Mouse (Mus musculus) heart, postnatal 0 days (tissue): Measurements from ENCODE around the gene Slc13a3. TPM values are rescaled to one million over a fixed set of nuclear protein-coding genes. Genes with fewer than 3 reads are reported as not detected.
A peak's percentile ranks its signal among the peaks of the same experiment; 100 is the strongest.

Source experiments
- ATAC-seq: fragments of 200-750 bp; cut with Nextera tagmentation; 2 replicates; pipeline ENCODE4 v1.8.0; 2017; ENCODE audit warnings: low read depth, moderate number of reproducible peaks, moderate library complexity; ENCODE audit not compliant: insufficient read depth
- DNase-seq: peaks from one replicate; pipeline ENCODE4 v3.0.0-alpha.2; 2016; ENCODE audit warnings: low spot score
- H3K27ac ChIP-seq: fragments of 300-500 bp; sonication (generic); 2 replicates; pipeline ENCODE4 v1.5.1; 2014; ENCODE audit warnings: low read depth, mild to moderate bottlenecking
- H3K27me3 ChIP-seq: fragments of 300-500 bp; sonication (generic); 2 replicates; pipeline ENCODE4 v1.6.1; 2014; ENCODE audit warnings: low read length, mixed read lengths; ENCODE audit not compliant: control insufficient read depth, insufficient read depth
- H3K36me3 ChIP-seq: fragments of 300-500 bp; sonication (generic); replicated peaks from 2 replicates; pipeline ENCODE4 v1.6.1; 2014; ENCODE audit warnings: low read length, mixed read lengths; ENCODE audit not compliant: control insufficient read depth, insufficient read depth
- H3K4me1 ChIP-seq: fragments of 300-500 bp; sonication (generic); 2 replicates; pipeline ENCODE4 v1.6.1; 2014; ENCODE audit warnings: antibody characterized with exemption; ENCODE audit not compliant: control insufficient read depth, insufficient read depth
- H3K4me2 ChIP-seq: fragments of 300-500 bp; sonication (generic); 2 replicates; pipeline ENCODE4 v1.6.1; 2014; ENCODE audit warnings: low read depth, mild to moderate bottlenecking, low read length, moderate library complexity
- H3K4me3 ChIP-seq: fragments of 300-500 bp; sonication (generic); 2 replicates; pipeline ENCODE4 v1.5.1; 2014; ENCODE audit warnings: low read depth, low read length
- H3K9ac ChIP-seq: fragments of 300-500 bp; sonication (generic); replicated peaks from 2 replicates; pipeline ENCODE4 v1.6.1; 2014; ENCODE audit warnings: low read depth, low read length, mixed read lengths
- H3K9me3 ChIP-seq: fragments of 300-500 bp; sonication (generic); replicated peaks from 2 replicates; pipeline ENCODE4 v1.6.1; 2016; ENCODE audit warnings: low read length; ENCODE audit not compliant: control insufficient read depth
- CTCF ChIP-seq: IDR thresholded peaks from 2 replicates; pipeline ENCODE4 v1.5.1; 2016; ENCODE audit warnings: antibody characterized with exemption, control low read depth, low read depth
- EP300 ChIP-seq: IDR thresholded peaks from 2 replicates; pipeline ENCODE4 v1.6.1; 2016; ENCODE audit warnings: antibody characterized with exemption, low read depth
- WGBS: fragments of 180-500 bp; shearing (Covaris S2); extraction: QIAGEN DNeasy Blood & Tissue Kit; methylation state at CpG from one replicate; pipeline ENCODE4 v1.1.7; 2014; 5-methylcytosine and 5-hydroxymethylcytosine counted together
- polyA plus RNA-seq: library from polyadenylated mRNA; unstranded; fragments of >200 nt; fragmentation: Nextera tagmentation; extraction: Ambion mirVana; gene quantifications from 2 replicates; pipeline ENCODE4 v1.2.1, GENCODE M21; 2015
- total RNA-seq: library from RNA; depleted of rRNA; stranded (reverse); fragments of >200 nt; gene quantifications from 2 replicates; pipeline ENCODE4 v1.2.3, GENCODE M21; 2014; ENCODE audit warnings: low replicate concordance; rRNA removed

The Slc13a3 gene
- total and polyA plus RNA-seq, 2 experiments from 2014 or later, result 0.16 TPM; not detected in 1

- TF ChIP-seq CTCF, result no peak
- no peak for TF ChIP-seq EP300
- Histone ChIP-seq H3K9ac (no peak overlapping the region), H3K4me2 (peak overlapping the region; percentile 24), H3K27ac (no peak overlapping the region), H3K4me1 (no peaks in the 10 kb centered on the region), H3K4me3 (no peak overlapping the region), H3K36me3 (no peaks in the 10 kb centered on the region), H3K9me3 (no peaks in the 10 kb centered on the region), H3K27me3 (peaks cover 47% of the 10 kb centered on the region)
- ATAC-seq, result no peak
- DNase-seq, result no peak
- 4% methylated on average over 13 of the region's 13 CpGs for WGBS
Observed at GRCm38 (mm10) chr2:165367868-165368439, 105.1 kb downstream of the Slc13a3 start.

GRCm38 (mm10) chr2:165367047-165367520 is 105.9 kb downstream of the Slc13a3 start:
- TF ChIP-seq CTCF (no peak), EP300 (no peak)
- 7% methylated on average over 5 of the region's 8 CpGs for WGBS
- Histone ChIP-seq H3K9ac (no peak overlapping the region), H3K9me3 (no peaks in the 10 kb centered on the region), H3K27me3 (peaks cover 47% of the 10 kb centered on the region), H3K27ac (no peak overlapping the region), H3K36me3 (no peaks in the 10 kb centered on the region), H3K4me1 (no peaks in the 10 kb centered on the region), H3K4me3 (no peak overlapping the region), H3K4me2 (no peak overlapping the region)
- DNase-seq, result no peak
- ATAC-seq, result 0 out of 2 replicates have a peak, but pooled peaks have one; percentile 11

GRCm38 (mm10) chr2:165364334-165365091 is 108.5 kb downstream of the Slc13a3 start:
- peaks cover 46% of the 10 kb centered on the region for H3K27me3 ChIP-seq
- WGBS, result 11% methylated on average over 21 of the region's 21 CpGs

GRCm38 (mm10) chr2:165363282-165363681 is 109.7 kb downstream of the Slc13a3 start:
- no peak for ATAC-seq
- Histone ChIP-seq H3K27me3 (peaks cover 35% of the 10 kb centered on the region), H3K9ac (no peak overlapping the region), H3K9me3 (no peaks in the 10 kb centered on the region), H3K4me3 (no peak overlapping the region), H3K36me3 (no peaks in the 10 kb centered on the region), H3K4me2 (no peak overlapping the region), H3K27ac (no peak overlapping the region), H3K4me1 (no peaks in the 10 kb centered on the region)
- 83% methylated on average over 6 of the region's 6 CpGs for WGBS
- no peak for DNase-seq
- no peak for TF ChIP-seq CTCF
- TF ChIP-seq EP300, result no peak

More at GRCm38 (mm10) chr2:165364334-165365091, 108.5 kb downstream of the Slc13a3 start:
- Histone ChIP-seq H3K4me2 (peak overlapping the region; percentile 5; the same call in 1 of the 2 replicates), H3K27ac (no peak overlapping the region), H3K4me1 (no peaks in the 10 kb centered on the region), H3K9me3 (no peaks in the 10 kb centered on the region), H3K4me3 (no peak overlapping the region), H3K36me3 (no peaks in the 10 kb centered on the region), H3K9ac (no peak overlapping the region)
- TF ChIP-seq CTCF (peak; percentile 77), EP300 (no peak)
- no peak for ATAC-seq
- DNase-seq, result peak; percentile 37

GRCm38 (mm10) chr2:165360861-165361260 is 112.2 kb downstream of the Slc13a3 start:
- Histone ChIP-seq H3K9ac (no peak overlapping the region), H3K27me3 (peaks cover 15% of the 10 kb centered on the region), H3K4me3 (no peak overlapping the region), H3K27ac (no peak overlapping the region), H3K36me3 (no peaks in the 10 kb centered on the region), H3K9me3 (no peaks in the 10 kb centered on the region), H3K4me2 (no peak overlapping the region), H3K4me1 (no peaks in the 10 kb centered on the region)
- DNase-seq (peak; percentile 60), ATAC-seq (peak; percentile 64; the same call in 1 of the 2 replicates)
- WGBS, result 0% methylated on average over 1 of the region's 1 CpGs
- peak; percentile 85 for TF ChIP-seq CTCF
- no peak for TF ChIP-seq EP300

Other genes with a start within 250 kb of the Slc13a3 start
- 0.04 and 0.19 TPM in 2 replicates for gene Cdh22, start 238.4 kb downstream of the Slc13a3 start, total RNA-seq
- gene Cdh22, start 238.4 kb downstream of the Slc13a3 start, polyA plus RNA-seq, result 0.05 and 0.08 TPM in 2 replicates
- 39.4 and 73.8 TPM in 2 replicates for gene Slc35c2, start 185.4 kb downstream of the Slc13a3 start, total RNA-seq
- 32.6 and 33.7 TPM in 2 replicates for gene Slc35c2, start 185.4 kb downstream of the Slc13a3 start, polyA plus RNA-seq
- gene Elmo2, start 146.8 kb downstream of the Slc13a3 start, total RNA-seq, result 69.6 and 70.6 TPM in 2 replicates
- gene Elmo2, start 146.8 kb downstream of the Slc13a3 start, polyA plus RNA-seq, result 24.1 and 24.6 TPM in 2 replicates
- gene Zfp663, start 104.5 kb downstream of the Slc13a3 start, total RNA-seq, result not detected in 2 replicates
- 0.07 TPM in 1 of 2 replicates, not detected in the other for gene Zfp663, start 104.5 kb downstream of the Slc13a3 start, polyA plus RNA-seq
- gene Zfp334, start 85.0 kb downstream of the Slc13a3 start, total RNA-seq, result 2.7 and 3.3 TPM in 2 replicates
- gene Zfp334, start 85.0 kb downstream of the Slc13a3 start, polyA plus RNA-seq, result 1.4 and 1.6 TPM in 2 replicates
- gene Ocstamp, start 72.8 kb downstream of the Slc13a3 start, total RNA-seq, result not detected in 2 replicates
- gene Ocstamp, start 72.8 kb downstream of the Slc13a3 start, polyA plus RNA-seq, result 0.07 TPM in 1 of 2 replicates, not detected in the other
- gene Trp53rka, start 20.1 kb upstream of the Slc13a3 start, total RNA-seq, result 14.9 and 22.4 TPM in 2 replicates
- gene Trp53rka, start 20.1 kb upstream of the Slc13a3 start, polyA plus RNA-seq, result 14.4 and 15.7 TPM in 2 replicates
- 3.5 and 4.3 TPM in 2 replicates for gene Slc2a10, start 30.6 kb upstream of the Slc13a3 start, total RNA-seq
- gene Slc2a10, start 30.6 kb upstream of the Slc13a3 start, polyA plus RNA-seq, result 2.6 and 3.6 TPM in 2 replicates
- gene Eya2, start 121.8 kb upstream of the Slc13a3 start, total RNA-seq, result 0.95 and 3.2 TPM in 2 replicates
- gene Eya2, start 121.8 kb upstream of the Slc13a3 start, polyA plus RNA-seq, result 0.96 and 1.1 TPM in 2 replicates